Mouse (Mus musculus): ENCODE measurements at regions not wholly inside any gene's neighbourhood (a gene's known extent, or its start where the extent isn't known, plus 50 kb on each side); places are given as distances from the start of the nearest gene placed in this dataset.

GRCm38 (mm10) chr13:37717793-37718192 is 60.4 kb upstream of the Rreb1 start:
- no peaks in the 10 kb centered on the region for H3K9me3 ChIP-seq (ENCODE audit: control insufficient read depth, low read length)
- H3K4me1 ChIP-seq (replicated peaks; ENCODE audit: control insufficient read depth, insufficient read depth), result no peaks in the 10 kb centered on the region
- no peaks in the 10 kb centered on the region for H3K36me3 ChIP-seq (ENCODE audit: control insufficient read depth, insufficient read depth, low read length)
- DNase-seq (ENCODE audit: low spot score) (no peak), ATAC-seq (ENCODE audit: low FRiP score, low TSS enrichment) (no peak)
- no peak overlapping the region for H3K4me2 ChIP-seq (replicated peaks; ENCODE audit: low read depth)
- no peak overlapping the region for H3K27ac ChIP-seq (replicated peaks)
- 68% methylated on average over 1 of the region's 1 CpGs for WGBS
- H3K27me3 ChIP-seq (ENCODE audit: control insufficient read depth, insufficient read depth, low read length), result no peaks in the 10 kb centered on the region
- TF ChIP-seq EP300 (optimal IDR thresholded peaks at IDR 0.05) (no peak), CTCF (IDR thresholded peaks at IDR 0.05; ENCODE audit: low read depth) (no peak)
- H3K9ac ChIP-seq (ENCODE audit: low read length), result no peak overlapping the region
- no peak overlapping the region for H3K4me3 ChIP-seq (ENCODE audit: low read depth, low read length)

- TF ChIP-seq CTCF (IDR thresholded peaks at IDR 0.05; ENCODE audit: low read depth), result no peak
- Histone ChIP-seq H3K4me3 (ENCODE audit: low read depth, low read length) (no peak overlapping the region), H3K4me1 (replicated peaks; ENCODE audit: control insufficient read depth, insufficient read depth) (no peaks in the 10 kb centered on the region), H3K9me3 (ENCODE audit: control insufficient read depth, low read length) (no peaks in the 10 kb centered on the region), H3K27ac (replicated peaks) (no peak overlapping the region), H3K4me2 (replicated peaks; ENCODE audit: low read depth) (no peak overlapping the region), H3K36me3 (ENCODE audit: control insufficient read depth, insufficient read depth, low read length) (no peaks in the 10 kb centered on the region), H3K9ac (ENCODE audit: low read length) (no peak overlapping the region), H3K27me3 (ENCODE audit: control insufficient read depth, insufficient read depth, low read length) (no peaks in the 10 kb centered on the region)
- DNase-seq (ENCODE audit: low spot score) (no peak), ATAC-seq (ENCODE audit: low FRiP score, low TSS enrichment) (no peak)
- 63% methylated on average over 4 of the region's 4 CpGs for WGBS
Observed at GRCm38 (mm10) chr13:37718364-37718763, 59.8 kb upstream of the Rreb1 start.

Measured in stomach, postnatal 0 days (tissue).